Mouse (Mus musculus): ENCODE results near the gene Olfr502. TPM values are rescaled to one million over a fixed set of nuclear protein-coding genes. Genes with fewer than 3 reads are reported as not detected.
"Not testable (repeated sequence)": the region's sequence is repeated elsewhere in the genome, so short reads cannot be mapped to it uniquely, and the experiment has no call there.

Gene Olfr502
- not detected for total RNA-seq (2021)

- no peak for DNase-seq (ENCODE audit: extremely low spot score in 1 of 2, low spot score in 2 of 2)
- intact Hi-C loops (cut with DNase I): no loop called here
Observed at GRCm38 (mm10) chr7:108524965-108525364, at the start of gene Olfr502. Olfr502 (minus strand) TSS chr7:108525065.

GRCm38 (mm10) chr7:108565693-108566092 is 40.8 kb upstream of the Olfr502 start, which contains the start of gene Olfr504:
Olfr504 (minus strand) TSS chr7:108565793.
- intact Hi-C loops (cut with DNase I): no loop called here
- no peak for DNase-seq (ENCODE audit: extremely low spot score in 1 of 2, low spot score in 2 of 2)

GRCm38 (mm10) chr7:108544227-108544626 is 19.4 kb upstream of the Olfr502 start, which contains the start of gene Olfr503:
Olfr503 (plus strand) TSS chr7:108544527.
- intact Hi-C loops (cut with DNase I); DNase-seq (ENCODE audit: extremely low spot score in 1 of 2, low spot score in 2 of 2): not testable (repeated sequence)

DNA sequence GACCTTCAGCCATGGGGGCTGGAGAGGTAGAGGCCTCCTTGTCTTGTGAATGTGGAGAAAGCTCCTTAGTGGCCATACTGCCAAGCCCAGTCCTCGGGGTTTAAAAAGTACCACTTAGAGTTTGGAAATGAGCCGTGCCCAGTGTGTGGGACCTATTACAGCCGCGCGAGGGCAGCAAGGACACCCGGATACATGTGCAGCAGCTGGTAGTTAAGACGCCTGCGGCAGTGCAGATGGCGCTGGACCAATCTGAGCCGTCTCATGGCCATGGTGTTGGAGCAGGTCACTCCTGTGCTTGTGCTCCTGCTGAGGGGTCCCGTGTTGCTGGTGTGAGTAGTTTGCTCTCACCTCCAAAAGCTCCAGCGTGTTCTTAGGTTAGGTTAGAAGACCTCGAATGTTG is 17.6 kb upstream of the Olfr502 start:
- intact Hi-C loops (cut with DNase I): no loop called here
- DNase-seq (ENCODE audit: extremely low spot score in 1 of 2, low spot score in 2 of 2): no peak

Other genes with a start within 250 kb of the Olfr502 start
- gene Olfr490, start 236.1 kb downstream of the Olfr502 start, total RNA-seq (2021): not detected
- gene Olfr491, start 211.6 kb downstream of the Olfr502 start, total RNA-seq (2021): not detected
- not detected for gene Olfr492, start 201.4 kb downstream of the Olfr502 start, total RNA-seq (2021)
- gene Olfr493, start 178.1 kb downstream of the Olfr502 start, total RNA-seq (2021): not detected
- not detected for gene Olfr494, start 159.7 kb downstream of the Olfr502 start, total RNA-seq (2021)
- gene Olfr495, start 131.9 kb downstream of the Olfr502 start, total RNA-seq (2021): not detected
- gene Olfr497, start 104.6 kb downstream of the Olfr502 start, total RNA-seq (2021): not detected
- not detected for gene Olfr498, start 59.7 kb downstream of the Olfr502 start, total RNA-seq (2021)
- not detected for gene Olfr503, start 19.5 kb upstream of the Olfr502 start, total RNA-seq (2021)
- not detected for gene Olfr504, start 40.7 kb upstream of the Olfr502 start, total RNA-seq (2021)
- not detected for gene Olfr506, start 85.7 kb upstream of the Olfr502 start, total RNA-seq (2021)
- gene Olfr507, start 96.7 kb upstream of the Olfr502 start, total RNA-seq (2021): not detected
- not detected for gene Olfr508, start 104.9 kb upstream of the Olfr502 start, total RNA-seq (2021)
- not detected for gene Olfr509, start 126.8 kb upstream of the Olfr502 start, total RNA-seq (2021)
- gene Olfr510, start 141.4 kb upstream of the Olfr502 start, total RNA-seq (2021): not detected
- gene Olfr512, start 188.3 kb upstream of the Olfr502 start, total RNA-seq (2021): not detected
- gene Olfr513, start 225.9 kb upstream of the Olfr502 start, total RNA-seq (2021): not detected

All from left cerebral cortex, postnatal 10 days (tissue).